Mouse (Mus musculus) brain, embryonic 14.5 days (tissue): ENCODE results near the gene Gucd1.

Experiments
- CTCF ChIP-seq: fragments of 200-500 bp; IDR thresholded peaks from 2 replicates; pipeline ENCODE4 v1.5.1; 2012; ENCODE audit warnings: inconsistent platforms, mild to moderate bottlenecking, moderate library complexity, borderline replicate concordance; ENCODE audit not compliant: insufficient read depth, insufficient read length; ENCODE audit errors: extremely low read depth
- POLR2A ChIP-seq: fragments of 200-500 bp; IDR thresholded peaks from 2 replicates; pipeline ENCODE4 v1.6.1; 2012; ENCODE audit warnings: mild to moderate bottlenecking, inconsistent platforms, borderline replicate concordance; ENCODE audit not compliant: poor library complexity, insufficient read depth, insufficient read length, severe bottlenecking; ENCODE audit errors: extremely low read depth

- TF ChIP-seq CTCF (no peak), POLR2A (no peak)
Observed at GRCm38 (mm10) chr10:75505130-75505495, 12.7 kb downstream of the Gucd1 start.
